Mouse (Mus musculus) heart, embryonic 12.5 days (tissue): ENCODE measurements at regions not wholly inside any gene's neighbourhood (a gene's known extent, or its start where the extent isn't known, plus 50 kb on each side); places are given as distances from the start of the nearest gene placed in this dataset.

ENCODE experiments used
- ATAC-seq: fragments of 200-750 bp; cut with Nextera tagmentation; 2 replicates; pipeline ENCODE4 v1.8.0; 2017; ENCODE audit warnings: moderate TSS enrichment, moderate library complexity; ENCODE audit not compliant: insufficient number of reproducible peaks, low FRiP score
- H3K27ac ChIP-seq: fragments of 300-500 bp; sonication (generic); 2 replicates; pipeline ENCODE4 v1.5.1; 2016; ENCODE audit warnings: mild to moderate bottlenecking, moderate library complexity; ENCODE audit not compliant: poor library complexity, severe bottlenecking
- H3K27me3 ChIP-seq: fragments of 300-500 bp; sonication (generic); replicated peaks from 2 replicates; pipeline ENCODE4 v1.6.1; 2016; ENCODE audit warnings: mild to moderate bottlenecking, moderate library complexity
- H3K36me3 ChIP-seq: fragments of 300-500 bp; sonication (generic); 2 replicates; pipeline ENCODE4 v1.6.1; 2016; ENCODE audit warnings: mild to moderate bottlenecking, moderate library complexity
- H3K4me1 ChIP-seq: fragments of 300-500 bp; sonication (generic); replicated peaks from 2 replicates; pipeline ENCODE4 v1.6.1; 2016; ENCODE audit warnings: mild to moderate bottlenecking
- H3K4me2 ChIP-seq: fragments of 300-500 bp; sonication (generic); 2 replicates; pipeline ENCODE4 v1.6.1; 2016; ENCODE audit warnings: mild to moderate bottlenecking, moderate library complexity
- H3K4me3 ChIP-seq: fragments of 300-500 bp; sonication (generic); 2 replicates; pipeline ENCODE4 v1.5.1; 2016; ENCODE audit warnings: mild to moderate bottlenecking
- H3K9ac ChIP-seq: fragments of 300-500 bp; sonication (generic); 2 replicates; pipeline ENCODE4 v1.6.1; 2016; ENCODE audit warnings: mild to moderate bottlenecking, moderate library complexity
- H3K9me3 ChIP-seq: fragments of 300-500 bp; sonication (generic); replicated peaks from 2 replicates; pipeline ENCODE4 v1.6.1; 2016; ENCODE audit warnings: mild to moderate bottlenecking, moderate library complexity
- WGBS: fragments of 180-500 bp; shearing (Covaris S2); methylation state at CpG from one replicate; pipeline ENCODE4 v1.1.7; 2016; 5-methylcytosine and 5-hydroxymethylcytosine counted together

DNA sequence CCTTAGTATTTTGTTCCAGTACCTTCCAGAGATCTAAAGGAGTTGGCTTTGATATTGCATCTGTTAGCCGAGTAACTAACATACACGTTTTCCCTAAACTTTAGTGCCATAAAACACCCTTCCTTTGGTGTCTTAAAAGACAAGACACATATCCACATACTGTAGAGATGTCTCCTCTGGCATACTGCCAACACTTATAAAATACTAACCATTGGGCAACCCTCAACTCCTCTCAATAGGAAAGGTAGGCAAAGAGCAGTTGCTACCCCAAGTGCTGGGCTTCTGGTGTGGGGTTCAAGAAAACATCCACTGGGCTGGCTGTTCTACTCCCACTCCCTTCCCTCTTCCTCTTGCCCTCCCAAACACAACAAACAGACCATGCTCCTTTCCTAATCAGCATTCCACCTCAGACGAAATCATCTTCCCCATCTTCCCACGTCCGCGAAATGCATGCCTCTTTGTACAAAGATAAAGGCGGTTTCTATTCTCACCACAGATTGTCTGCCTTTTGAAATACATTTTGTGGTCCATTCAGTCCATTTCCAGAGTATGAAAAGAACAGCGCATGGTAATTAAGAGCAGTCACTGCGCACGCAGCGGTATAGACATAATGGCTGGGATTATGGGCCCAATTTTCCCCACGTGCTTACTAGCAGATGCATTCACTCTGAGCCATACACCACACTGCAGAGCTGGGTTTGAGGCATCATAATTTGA, 409.9 kb upstream of the Tenm4 start:
- no peaks in the 10 kb centered on the region for H3K27me3 ChIP-seq
- no peak overlapping the region for H3K4me2 ChIP-seq
- H3K9ac ChIP-seq = no peak overlapping the region
- 83% methylated on average over 12 of the region's 12 CpGs for WGBS
- no peak overlapping the region for H3K27ac ChIP-seq
- H3K36me3 ChIP-seq = no peaks in the 10 kb centered on the region
- H3K4me3 ChIP-seq = no peak overlapping the region
- H3K4me1 ChIP-seq = no peaks in the 10 kb centered on the region
- H3K9me3 ChIP-seq = no peaks in the 10 kb centered on the region
- no peak for ATAC-seq

DNA sequence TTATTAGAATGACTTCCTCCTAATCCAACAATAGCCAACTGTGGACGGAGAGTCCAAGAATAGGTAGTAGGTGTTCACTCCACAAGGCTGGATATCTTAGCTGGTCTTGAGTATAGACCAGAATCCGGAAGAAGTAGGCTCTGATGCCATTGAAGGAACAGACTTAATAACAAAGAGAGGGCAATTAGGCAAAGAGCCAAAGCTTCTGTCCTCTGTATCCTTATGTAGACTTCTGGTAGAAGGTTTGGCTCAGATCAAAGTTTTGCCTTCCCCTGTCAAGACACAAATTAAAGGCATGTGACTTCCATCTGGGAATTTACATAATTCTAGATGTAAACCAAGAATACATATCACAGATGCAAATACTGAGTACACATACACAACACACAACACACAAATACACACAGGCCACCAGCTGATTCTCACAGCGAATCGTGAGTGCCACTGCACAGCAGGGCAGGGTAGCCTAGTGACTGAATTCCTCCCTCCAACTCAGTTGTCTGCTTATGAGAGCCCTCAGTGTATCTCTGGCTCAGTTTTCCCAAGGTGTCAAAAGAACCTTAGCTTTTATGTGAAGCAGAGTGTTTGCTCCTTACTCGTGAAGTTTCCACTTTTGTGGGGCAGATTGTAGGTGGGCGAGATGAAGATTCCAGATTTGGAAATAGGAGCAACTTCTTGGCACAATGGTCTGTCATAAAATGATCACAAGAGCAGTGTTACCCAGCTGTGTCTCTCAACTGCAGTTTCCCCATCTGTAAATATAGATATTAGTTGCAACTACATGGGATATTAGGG, 404.5 kb upstream of the Tenm4 start:
- Histone ChIP-seq H3K36me3 (no peaks in the 10 kb centered on the region), H3K27ac (no peak overlapping the region), H3K4me3 (no peak overlapping the region), H3K4me2 (no peak overlapping the region), H3K4me1 (no peaks in the 10 kb centered on the region), H3K9me3 (no peaks in the 10 kb centered on the region), H3K9ac (no peak overlapping the region), H3K27me3 (no peaks in the 10 kb centered on the region)
- no peak for ATAC-seq
- 78% methylated on average over 6 of the region's 6 CpGs for WGBS

DNA sequence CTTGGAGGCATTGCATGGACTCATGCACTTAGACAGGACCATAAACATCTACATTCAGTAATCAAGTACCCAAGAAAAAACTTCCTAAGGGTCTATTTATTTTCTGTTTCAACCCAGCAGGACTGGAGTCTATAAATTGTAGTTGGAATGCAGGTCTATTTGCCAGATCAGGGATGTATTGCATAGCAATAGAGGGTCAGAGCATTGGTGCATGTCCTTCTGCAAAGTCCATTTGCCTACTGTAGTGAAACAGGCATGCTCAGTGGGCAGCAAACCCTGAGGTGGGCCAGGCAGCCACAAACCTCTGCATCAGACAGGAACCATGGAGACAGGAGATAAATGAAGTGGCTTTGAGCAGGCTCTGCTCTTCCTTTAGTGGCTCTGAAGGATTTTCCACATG, 386.5 kb upstream of the Tenm4 start:
- Histone ChIP-seq H3K9ac (no peak overlapping the region), H3K4me2 (no peak overlapping the region), H3K27me3 (no peaks in the 10 kb centered on the region), H3K4me1 (peaks cover 4% of the 10 kb centered on the region; the same call in 1 of the 2 replicates), H3K4me3 (no peak overlapping the region), H3K9me3 (no peaks in the 10 kb centered on the region), H3K36me3 (no peaks in the 10 kb centered on the region), H3K27ac (no peak overlapping the region)
- ATAC-seq = no peak

DNA sequence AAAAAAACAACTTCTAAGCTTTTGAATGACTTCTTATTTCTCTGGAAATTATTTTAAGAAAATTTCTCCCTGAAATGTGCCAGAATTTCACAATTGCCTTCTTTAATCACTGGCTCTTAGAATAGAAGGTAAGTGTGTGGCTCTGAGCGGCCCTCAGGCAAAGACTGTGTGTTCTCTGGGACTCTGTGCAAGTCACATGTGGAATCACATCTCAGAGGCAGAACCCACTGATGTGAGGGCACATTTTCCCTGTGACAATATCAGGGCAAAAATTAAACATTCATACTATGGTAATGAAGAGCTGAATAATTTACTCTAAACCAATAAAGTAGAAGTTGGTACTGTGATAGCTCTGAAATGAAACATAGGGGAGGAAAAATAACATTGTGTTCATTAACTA, 383.5 kb upstream of the Tenm4 start:
- no peak for ATAC-seq
- Histone ChIP-seq H3K36me3 (no peaks in the 10 kb centered on the region), H3K9ac (no peak overlapping the region), H3K27me3 (no peaks in the 10 kb centered on the region), H3K4me3 (no peak overlapping the region), H3K27ac (no peak overlapping the region), H3K4me1 (peaks cover 4% of the 10 kb centered on the region; the same call in 1 of the 2 replicates), H3K4me2 (no peak overlapping the region), H3K9me3 (no peaks in the 10 kb centered on the region)
- WGBS = 79% methylated on average over 1 of the region's 1 CpGs

DNA sequence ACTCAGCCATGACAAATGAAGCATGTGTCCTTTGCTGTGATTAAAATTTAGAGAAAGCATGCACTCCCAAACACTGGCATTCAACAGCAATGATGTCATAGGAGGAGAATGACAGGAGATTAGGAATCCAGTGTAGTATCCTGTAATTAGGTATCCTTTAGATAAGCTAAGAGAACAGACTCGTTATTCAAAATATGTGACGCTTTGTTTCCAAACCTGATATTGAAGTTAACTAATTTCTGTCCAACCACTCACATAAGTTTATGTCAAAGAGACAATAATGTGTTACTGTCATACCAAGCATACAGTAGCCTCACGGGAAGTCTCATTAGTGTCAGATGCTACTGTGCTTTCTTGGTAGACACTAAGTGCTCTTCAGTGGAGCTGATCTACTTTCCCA, 383.1 kb upstream of the Tenm4 start:
- Histone ChIP-seq H3K36me3 (no peaks in the 10 kb centered on the region), H3K9ac (no peak overlapping the region), H3K4me1 (peaks cover 4% of the 10 kb centered on the region; the same call in 1 of the 2 replicates), H3K27me3 (no peaks in the 10 kb centered on the region), H3K4me2 (no peak overlapping the region), H3K27ac (no peak overlapping the region), H3K4me3 (no peak overlapping the region), H3K9me3 (no peaks in the 10 kb centered on the region)
- WGBS = 28% methylated on average over 3 of the region's 3 CpGs
- 0 out of 2 replicates have a peak, but pooled peaks have one; percentile 29 for ATAC-seq

DNA sequence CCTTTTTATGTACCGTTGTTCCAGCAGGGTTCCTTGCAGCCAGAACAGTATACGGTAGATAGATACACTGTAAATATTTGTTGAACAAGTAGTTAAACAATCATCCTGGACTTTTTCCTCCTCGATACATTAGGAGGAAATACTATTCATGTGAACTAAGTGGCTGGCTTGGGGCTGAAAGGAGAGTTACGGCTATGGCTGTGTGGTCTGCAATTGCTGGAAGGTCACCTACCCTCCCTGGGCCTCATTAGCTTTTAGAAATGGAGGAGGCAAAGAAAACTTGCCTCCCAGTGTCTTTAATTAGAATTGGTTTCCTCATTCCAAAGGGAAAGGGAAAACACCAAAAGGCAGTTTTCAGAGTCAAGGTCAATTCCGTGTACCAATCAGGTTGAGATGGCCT, 381.6 kb upstream of the Tenm4 start:
- 73% methylated on average over 5 of the region's 5 CpGs for WGBS
- no peak overlapping the region for H3K4me2 ChIP-seq
- ATAC-seq = no peak

DNA sequence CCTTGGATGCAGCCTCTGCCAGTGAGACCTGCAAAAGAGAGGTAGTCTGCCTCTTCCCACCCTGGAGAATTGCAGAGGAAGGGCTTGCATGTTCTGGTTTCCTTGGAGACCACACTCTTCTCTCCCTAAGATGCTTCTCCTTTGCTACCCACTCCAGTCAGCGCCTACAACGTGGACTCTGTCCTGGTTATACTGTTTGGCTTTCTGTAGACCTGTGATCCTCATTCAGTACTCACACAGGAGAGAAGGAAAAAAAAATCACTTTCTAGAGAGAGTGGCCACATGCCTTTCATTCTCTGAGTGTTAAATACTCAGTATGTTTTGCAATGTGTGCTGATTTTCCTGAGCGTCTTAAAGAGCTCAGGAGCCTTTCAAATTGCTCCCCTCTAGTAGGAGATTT, 372.0 kb upstream of the Tenm4 start:
- Histone ChIP-seq H3K9ac (no peak overlapping the region), H3K4me3 (no peak overlapping the region), H3K4me2 (no peak overlapping the region), H3K27ac (no peak overlapping the region), H3K9me3 (no peaks in the 10 kb centered on the region), H3K4me1 (no peaks in the 10 kb centered on the region), H3K27me3 (no peaks in the 10 kb centered on the region), H3K36me3 (no peaks in the 10 kb centered on the region)
- no peak for ATAC-seq
- WGBS = 49% methylated on average over 3 of the region's 3 CpGs

More for the DNA sequence above, 381.6 kb upstream of the Tenm4 start:
- Histone ChIP-seq H3K9me3 (no peaks in the 10 kb centered on the region), H3K36me3 (no peaks in the 10 kb centered on the region), H3K27ac (no peak overlapping the region), H3K4me1 (peaks cover 4% of the 10 kb centered on the region; the same call in 1 of the 2 replicates), H3K27me3 (no peaks in the 10 kb centered on the region), H3K4me3 (no peak overlapping the region), H3K9ac (no peak overlapping the region)

DNA sequence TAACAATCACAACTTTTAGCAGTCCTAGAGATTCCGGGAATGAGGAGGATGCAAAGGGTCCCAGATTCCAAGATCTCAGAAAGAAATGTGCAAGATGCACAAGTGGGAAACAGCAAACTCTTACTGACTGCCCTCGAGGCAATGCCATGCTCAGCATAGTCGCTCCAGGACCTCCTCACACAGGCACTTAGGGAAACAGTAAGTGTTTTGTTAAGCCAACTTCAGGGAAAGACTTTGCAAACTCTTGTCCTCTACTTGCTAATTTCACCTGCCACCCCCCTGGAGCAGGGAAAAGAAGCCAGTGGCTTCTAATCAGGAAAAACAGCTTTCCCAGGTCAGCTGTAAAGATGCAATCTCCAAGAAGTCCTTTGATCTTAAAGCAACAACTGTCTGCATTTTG, 361.4 kb upstream of the Tenm4 start:
- no peaks in the 10 kb centered on the region for H3K9me3 ChIP-seq
- no peak overlapping the region for H3K9ac ChIP-seq
- no peak overlapping the region for H3K4me3 ChIP-seq
- H3K27ac ChIP-seq = no peak overlapping the region
- no peak for ATAC-seq
- H3K4me2 ChIP-seq = no peak overlapping the region
- WGBS = 9% methylated on average over 3 of the region's 3 CpGs
- no peaks in the 10 kb centered on the region for H3K4me1 ChIP-seq
- H3K36me3 ChIP-seq = no peaks in the 10 kb centered on the region
- H3K27me3 ChIP-seq = no peaks in the 10 kb centered on the region

DNA sequence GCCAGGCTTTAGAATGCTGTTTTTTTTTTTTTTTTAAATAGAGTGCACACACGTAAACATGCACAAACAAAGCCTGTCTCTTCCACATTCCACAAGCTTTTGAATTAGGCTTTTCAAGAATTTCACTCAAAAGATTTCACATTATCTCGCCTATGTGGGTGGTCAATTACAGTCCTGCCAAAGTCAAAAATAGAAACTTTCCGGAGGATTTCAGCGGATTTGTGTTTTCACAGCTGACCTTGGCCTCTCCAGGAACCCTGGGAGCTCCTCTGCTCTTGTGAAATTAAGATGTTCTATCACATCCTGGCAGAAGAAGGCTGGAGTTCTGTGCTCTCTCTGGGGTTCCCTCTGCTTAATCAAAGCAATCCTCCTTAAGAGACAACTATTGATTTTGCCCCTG, 360.9 kb upstream of the Tenm4 start:
- Histone ChIP-seq H3K4me2 (no peak overlapping the region), H3K4me3 (no peak overlapping the region), H3K27me3 (no peaks in the 10 kb centered on the region), H3K9ac (no peak overlapping the region), H3K9me3 (no peaks in the 10 kb centered on the region), H3K4me1 (no peaks in the 10 kb centered on the region), H3K27ac (no peak overlapping the region), H3K36me3 (no peaks in the 10 kb centered on the region)
- 9% methylated on average over 4 of the region's 4 CpGs for WGBS
- ATAC-seq = no peak

DNA sequence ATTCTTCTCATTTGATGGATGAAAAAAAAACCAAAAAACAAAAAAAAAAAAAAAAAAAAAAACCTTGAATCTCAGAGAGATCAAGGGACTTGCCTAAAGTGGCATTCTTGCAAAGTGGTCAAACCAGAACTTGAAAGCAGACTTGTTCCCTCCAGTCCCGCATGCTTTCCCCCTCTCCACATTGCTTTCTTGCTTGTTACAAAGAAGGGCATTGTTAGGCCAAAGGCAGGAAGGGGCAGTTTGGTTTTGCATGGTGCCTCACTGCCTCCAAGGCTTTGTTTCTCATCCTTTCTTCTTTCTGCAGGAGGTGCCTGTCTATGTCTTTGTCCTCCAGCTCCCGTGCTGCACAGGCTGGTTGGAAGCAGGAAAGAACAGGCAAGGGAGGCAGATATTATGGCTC, 356.2 kb upstream of the Tenm4 start:
- Histone ChIP-seq H3K4me2 (no peak overlapping the region), H3K9me3 (no peaks in the 10 kb centered on the region), H3K9ac (no peak overlapping the region), H3K4me1 (no peaks in the 10 kb centered on the region), H3K4me3 (no peak overlapping the region), H3K27ac (no peak overlapping the region), H3K36me3 (no peaks in the 10 kb centered on the region), H3K27me3 (no peaks in the 10 kb centered on the region)
- ATAC-seq = no peak
- WGBS = 33% methylated on average over 2 of the region's 2 CpGs

DNA sequence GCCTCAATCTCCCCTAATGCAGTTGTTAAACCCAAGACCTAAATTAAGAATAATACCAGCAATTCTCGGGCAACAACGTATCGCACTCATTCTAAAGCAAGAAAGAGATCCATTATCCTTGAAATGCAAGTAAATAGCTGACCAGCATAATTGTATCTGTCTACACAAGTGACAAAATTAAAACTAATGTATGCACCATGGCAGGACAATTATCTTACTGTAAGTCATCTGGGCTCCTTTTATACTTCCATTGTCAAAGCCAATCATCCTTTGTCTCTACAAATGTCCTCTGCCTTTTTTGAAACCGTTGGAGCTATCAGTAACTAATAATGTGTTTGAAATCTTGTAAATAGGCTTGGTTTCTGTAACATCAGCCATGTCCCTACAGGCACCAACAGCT, 347.5 kb upstream of the Tenm4 start:
- 83% methylated on average over 4 of the region's 4 CpGs for WGBS
- no peak for ATAC-seq
- Histone ChIP-seq H3K9me3 (no peaks in the 10 kb centered on the region), H3K27me3 (no peaks in the 10 kb centered on the region), H3K4me3 (no peak overlapping the region), H3K36me3 (no peaks in the 10 kb centered on the region), H3K4me2 (no peak overlapping the region), H3K4me1 (no peaks in the 10 kb centered on the region), H3K27ac (no peak overlapping the region), H3K9ac (no peak overlapping the region)
